Mouse (Mus musculus) neural tube, embryonic 11.5 days (tissue): ENCODE measurements around the gene Nsd1. TPM values are rescaled to one million over a fixed set of nuclear protein-coding genes. Genes with fewer than 3 reads are reported as not detected.

ENCODE experiments used
- ATAC-seq: fragments of 200-750 bp; cut with Nextera tagmentation; 2 replicates; pipeline ENCODE4 v1.8.0; 2017; ENCODE audit warnings: moderate number of reproducible peaks, mild to moderate bottlenecking, moderate TSS enrichment, moderate library complexity; ENCODE audit not compliant: insufficient read depth, low FRiP score, low TSS enrichment
- DNase-seq: peaks from one replicate; pipeline ENCODE4 v3.0.0-alpha.2; 2015; ENCODE audit warnings: low spot score
- H3K27ac ChIP-seq: fragments of 300-500 bp; sonication (generic); 2 replicates; pipeline ENCODE4 v1.5.1; 2014; ENCODE audit warnings: low read depth, mild to moderate bottlenecking, low read length
- H3K27me3 ChIP-seq: fragments of 300-500 bp; sonication (generic); 2 replicates; pipeline ENCODE4 v1.6.1; 2014; ENCODE audit warnings: mild to moderate bottlenecking, low read length, mixed read lengths; ENCODE audit not compliant: control insufficient read depth, insufficient read depth
- H3K36me3 ChIP-seq: fragments of 300-500 bp; sonication (generic); 2 replicates; pipeline ENCODE4 v1.6.1; 2014; ENCODE audit warnings: mild to moderate bottlenecking, low read length, moderate library complexity, mixed read lengths; ENCODE audit not compliant: control insufficient read depth, insufficient read depth
- H3K4me1 ChIP-seq: fragments of 300-500 bp; sonication (generic); 2 replicates; pipeline ENCODE4 v1.6.1; 2014; ENCODE audit warnings: low read length, mixed read lengths; ENCODE audit not compliant: control insufficient read depth, insufficient read depth
- H3K4me2 ChIP-seq: fragments of 300-500 bp; sonication (generic); 2 replicates; pipeline ENCODE4 v1.6.1; 2014; ENCODE audit warnings: low read depth, mild to moderate bottlenecking, moderate library complexity
- H3K4me3 ChIP-seq: fragments of 300-500 bp; sonication (generic); 2 replicates; pipeline ENCODE4 v1.5.1; 2014; ENCODE audit warnings: low read depth, low read length
- H3K9ac ChIP-seq: fragments of 300-500 bp; sonication (generic); 2 replicates; pipeline ENCODE4 v1.6.1; 2014; ENCODE audit warnings: mild to moderate bottlenecking, low read length
- H3K9me3 ChIP-seq: fragments of 300-500 bp; sonication (generic); 2 replicates; pipeline ENCODE4 v1.6.1; 2016; ENCODE audit warnings: low read length; ENCODE audit not compliant: control insufficient read depth
- whole genome bisulfite sequencing: fragments of 180-500 bp; shearing (Covaris S2); extraction: QIAGEN DNeasy Blood & Tissue Kit; methylation state at CpG from one replicate; pipeline ENCODE4 v1.1.7; 2014; 5-methylcytosine and 5-hydroxymethylcytosine counted together
- polyA plus RNA-seq: library from polyadenylated mRNA; unstranded; fragments of >200 nt; fragmentation: Nextera tagmentation; extraction: Ambion mirVana; gene quantifications from 2 replicates; pipeline ENCODE4 v1.2.1, GENCODE M21; 2014

The Nsd1 gene
- polyA plus RNA-seq, 1 experiment from 2014 or later = 68.2 TPM

DNA sequence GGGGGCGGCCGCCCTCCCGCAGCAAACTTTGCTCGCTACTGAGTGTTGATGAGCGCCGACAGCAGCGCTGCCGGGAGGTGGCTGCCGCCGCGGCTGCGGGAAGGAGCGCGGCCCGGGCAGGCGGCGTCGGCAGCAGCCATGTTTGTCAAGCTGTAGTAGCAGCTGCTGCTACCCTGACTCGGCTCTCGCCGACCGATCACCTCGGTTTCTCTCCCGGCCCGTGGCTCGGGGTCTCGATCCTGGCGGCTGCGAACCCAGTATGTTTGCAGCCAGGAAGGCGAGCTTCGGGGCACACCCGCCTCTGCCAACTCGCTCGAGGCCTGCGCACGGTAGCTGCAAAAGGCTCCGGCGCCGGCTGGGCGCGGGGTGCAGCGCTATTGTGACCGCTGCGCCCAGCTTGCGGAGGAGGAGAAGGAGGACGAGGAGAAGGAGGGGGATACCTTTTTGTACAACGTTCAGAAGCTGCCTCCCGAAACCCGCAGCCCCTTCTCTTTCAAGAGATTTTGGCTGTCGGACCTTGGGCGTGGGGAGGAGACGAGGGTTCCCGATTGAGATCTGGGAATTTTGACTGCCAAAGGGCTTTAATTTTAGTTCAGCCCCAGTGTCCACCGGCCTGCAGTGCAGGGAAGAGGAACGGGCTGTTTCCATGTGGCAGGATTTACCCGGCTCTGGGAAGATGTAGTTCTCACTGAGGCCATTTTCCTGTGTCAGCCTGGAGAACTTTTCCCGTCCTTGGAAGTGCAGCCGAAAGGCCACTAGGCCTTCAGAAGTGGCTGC, 3.0 kb downstream of the Nsd1 start:
- peak overlapping the region; percentile 98 for H3K9ac ChIP-seq
- H3K27me3 ChIP-seq = no peaks in the 10 kb centered on the region
- H3K36me3 ChIP-seq = peaks cover 4% of the 10 kb centered on the region; the same call in 1 of the 2 replicates
- ATAC-seq (no peak), DNase-seq (peak; percentile 75)
- peak overlapping the region; percentile 98 for H3K27ac ChIP-seq
- H3K4me3 ChIP-seq = peak overlapping the region; percentile 56
- peak overlapping the region; percentile 91 for H3K4me2 ChIP-seq
- H3K9me3 ChIP-seq = no peaks in the 10 kb centered on the region
- WGBS = under 1% methylated on average over 48 of the region's 58 CpGs
- peaks cover 45% of the 10 kb centered on the region for H3K4me1 ChIP-seq

DNA sequence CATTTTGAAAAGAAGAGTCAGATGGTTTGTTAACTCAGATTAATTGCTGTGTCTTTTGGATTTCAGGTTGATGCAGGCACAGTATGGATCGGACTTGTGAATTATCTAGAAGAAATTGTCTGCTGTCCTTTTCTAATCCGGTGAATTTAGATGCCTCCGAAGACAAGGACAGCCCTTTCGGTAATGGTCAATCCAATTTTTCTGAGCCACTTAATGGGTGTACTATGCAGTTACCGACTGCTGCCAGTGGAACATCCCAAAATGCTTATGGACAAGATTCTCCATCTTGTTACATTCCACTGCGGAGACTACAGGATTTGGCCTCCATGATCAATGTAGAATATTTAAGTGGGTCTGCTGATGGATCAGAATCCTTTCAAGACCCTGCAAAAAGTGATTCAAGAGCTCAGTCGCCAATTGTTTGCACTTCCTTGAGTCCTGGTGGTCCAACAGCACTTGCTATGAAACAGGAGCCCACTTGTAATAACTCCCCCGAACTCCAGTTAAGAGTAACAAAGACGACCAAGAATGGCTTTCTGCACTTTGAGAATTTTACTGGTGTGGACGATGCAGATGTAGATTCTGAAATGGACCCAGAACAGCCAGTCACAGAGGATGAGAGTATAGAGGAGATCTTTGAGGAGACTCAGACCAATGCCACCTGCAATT, 3.7 kb downstream of the Nsd1 start:
- no peak for ATAC-seq

GRCm38 (mm10) chr13:55224364-55224763, 14.8 kb downstream of the Nsd1 start:
- Histone ChIP-seq H3K4me1 (no peaks in the 10 kb centered on the region), H3K4me2 (no peak overlapping the region), H3K27me3 (no peaks in the 10 kb centered on the region), H3K9ac (no peak overlapping the region), H3K36me3 (peaks cover 5% of the 10 kb centered on the region), H3K9me3 (no peaks in the 10 kb centered on the region), H3K27ac (no peak overlapping the region), H3K4me3 (no peak overlapping the region)
- ATAC-seq (no peak), DNase-seq (no peak)
- WGBS = 93% methylated on average over 3 of the region's 3 CpGs

More for the DNA sequence above, 3.7 kb downstream of the Nsd1 start:
- WGBS = 68% methylated on average over 10 of the region's 10 CpGs
- H3K4me2 ChIP-seq = peak overlapping the region; percentile 91
- peaks cover 4% of the 10 kb centered on the region; the same call in 1 of the 2 replicates for H3K36me3 ChIP-seq
- no peak for DNase-seq
- H3K9ac ChIP-seq = peak overlapping the region; percentile 98
- H3K27me3 ChIP-seq = no peaks in the 10 kb centered on the region
- H3K4me1 ChIP-seq = peaks cover 45% of the 10 kb centered on the region
- peak overlapping the region; percentile 98 for H3K27ac ChIP-seq
- peak overlapping the region; percentile 56 for H3K4me3 ChIP-seq
- no peaks in the 10 kb centered on the region for H3K9me3 ChIP-seq

DNA sequence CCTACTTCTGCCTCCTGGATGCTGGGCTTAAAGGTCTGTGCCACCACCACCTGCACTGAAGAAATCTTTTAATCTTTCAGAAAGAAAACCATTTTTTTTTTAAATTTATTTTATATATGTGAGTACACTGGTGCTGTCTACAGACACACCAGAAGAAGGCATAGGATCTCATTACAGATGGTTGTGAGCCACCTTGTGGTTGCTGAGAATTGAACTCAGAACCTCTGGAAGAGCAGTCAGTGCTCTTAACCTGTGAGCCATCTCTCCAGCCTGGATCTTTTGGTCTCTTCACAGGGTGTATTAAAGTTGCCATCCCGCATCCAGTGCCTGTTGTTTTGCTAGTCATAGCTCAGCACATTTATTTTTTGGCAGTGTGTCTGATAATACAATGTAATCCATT, 21.1 kb downstream of the Nsd1 start:
- Histone ChIP-seq H3K27ac (no peak overlapping the region), H3K9ac (no peak overlapping the region), H3K4me3 (no peak overlapping the region), H3K9me3 (no peaks in the 10 kb centered on the region), H3K4me1 (no peaks in the 10 kb centered on the region), H3K4me2 (no peak overlapping the region), H3K27me3 (no peaks in the 10 kb centered on the region), H3K36me3 (peaks cover 5% of the 10 kb centered on the region)
- WGBS = 91% methylated on average over 1 of the region's 1 CpGs
- no peak for DNase-seq
- no peak for ATAC-seq

- peaks cover 26% of the 10 kb centered on the region for H3K36me3 ChIP-seq
- no peak for ATAC-seq
Measured at GRCm38 (mm10) chr13:55243205-55243604, 33.6 kb downstream of the Nsd1 start.

DNA sequence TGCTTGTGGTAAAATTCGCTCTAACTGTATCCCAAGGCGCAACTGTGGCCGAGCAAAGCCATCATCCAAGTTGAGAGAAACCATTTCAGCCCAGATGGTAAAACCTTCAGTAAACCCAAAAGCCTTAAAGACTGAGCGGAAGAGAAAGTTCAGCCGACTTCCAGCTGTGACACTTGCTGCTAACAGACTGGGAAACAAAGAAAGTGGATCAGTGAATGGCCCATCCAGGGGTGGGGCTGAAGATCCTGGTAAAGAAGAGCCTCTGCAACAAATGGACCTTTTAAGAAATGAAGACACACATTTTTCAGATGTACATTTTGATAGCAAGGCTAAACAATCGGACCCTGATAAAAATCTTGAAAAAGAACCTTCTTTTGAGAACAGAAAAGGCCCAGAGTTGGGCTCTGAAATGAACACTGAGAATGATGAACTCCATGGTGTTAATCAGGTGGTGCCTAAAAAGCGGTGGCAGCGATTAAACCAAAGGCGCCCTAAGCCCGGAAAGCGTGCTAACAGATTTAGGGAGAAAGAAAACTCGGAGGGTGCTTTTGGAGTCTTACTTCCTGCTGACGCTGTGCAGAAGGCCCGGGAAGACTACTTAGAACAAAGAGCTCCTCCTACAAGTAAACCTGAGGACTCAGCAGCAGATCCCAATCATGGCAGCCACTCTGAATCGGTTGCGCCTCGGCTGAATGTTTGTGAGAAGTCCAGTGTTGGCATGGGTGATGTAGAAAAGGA, 37.9 kb downstream of the Nsd1 start:
- Histone ChIP-seq H3K9me3 (no peaks in the 10 kb centered on the region), H3K4me1 (no peaks in the 10 kb centered on the region), H3K4me3 (no peak overlapping the region), H3K9ac (no peak overlapping the region), H3K27me3 (no peaks in the 10 kb centered on the region), H3K4me2 (no peak overlapping the region), H3K27ac (no peak overlapping the region), H3K36me3 (peaks cover 11% of the 10 kb centered on the region)
- WGBS = 83% methylated on average over 17 of the region's 17 CpGs
- no peak for ATAC-seq
- no peak for DNase-seq

More at GRCm38 (mm10) chr13:55243205-55243604, 33.6 kb downstream of the Nsd1 start:
- Histone ChIP-seq H3K4me2 (no peak overlapping the region), H3K4me3 (no peak overlapping the region), H3K27me3 (no peaks in the 10 kb centered on the region), H3K9ac (no peak overlapping the region), H3K9me3 (no peaks in the 10 kb centered on the region), H3K27ac (no peak overlapping the region), H3K4me1 (no peaks in the 10 kb centered on the region)
- WGBS = 98% methylated on average over 3 of the region's 3 CpGs
- DNase-seq = no peak

GRCm38 (mm10) chr13:55249246-55249645, 39.7 kb downstream of the Nsd1 start:
- Histone ChIP-seq H3K27ac (no peak overlapping the region), H3K27me3 (no peaks in the 10 kb centered on the region), H3K4me1 (no peaks in the 10 kb centered on the region), H3K4me3 (no peak overlapping the region), H3K4me2 (no peak overlapping the region), H3K9me3 (no peaks in the 10 kb centered on the region), H3K36me3 (peaks cover 7% of the 10 kb centered on the region), H3K9ac (no peak overlapping the region)
- 88% methylated on average over 4 of the region's 4 CpGs for WGBS
- ATAC-seq = no peak
- no peak for DNase-seq

DNA sequence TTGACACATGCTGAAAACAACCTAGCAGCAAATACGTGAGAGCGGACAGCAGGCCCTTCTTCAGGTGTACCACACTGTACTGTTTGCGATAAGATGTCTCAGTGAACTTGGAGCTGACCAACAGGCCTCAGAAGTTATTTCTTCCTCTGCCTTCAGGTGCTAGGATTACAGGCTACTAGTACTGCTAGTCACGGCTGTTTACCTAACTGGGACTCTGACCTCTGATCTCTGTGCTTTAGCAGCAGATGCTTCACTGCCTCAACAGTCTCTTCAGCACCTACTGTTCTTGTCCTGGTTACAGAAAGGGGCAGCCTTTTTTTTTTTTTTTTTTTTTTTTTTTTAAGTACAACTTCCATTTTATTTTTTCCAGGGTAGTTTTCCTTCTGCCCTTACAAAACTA, 43.2 kb downstream of the Nsd1 start:
- no peaks in the 10 kb centered on the region for H3K27me3 ChIP-seq
- 90% methylated on average over 4 of the region's 4 CpGs for WGBS
- no peak overlapping the region for H3K27ac ChIP-seq
- H3K4me1 ChIP-seq = no peaks in the 10 kb centered on the region
- H3K9me3 ChIP-seq = no peaks in the 10 kb centered on the region
- no peak overlapping the region for H3K9ac ChIP-seq
- no peak for DNase-seq
- H3K36me3 ChIP-seq = peaks cover 3% of the 10 kb centered on the region; the same call in 1 of the 2 replicates
- ATAC-seq = no peak
- no peak overlapping the region for H3K4me3 ChIP-seq
- H3K4me2 ChIP-seq = no peak overlapping the region
